Mouse (Mus musculus): ENCODE measurements around the gene Calcoco1.

DNA sequence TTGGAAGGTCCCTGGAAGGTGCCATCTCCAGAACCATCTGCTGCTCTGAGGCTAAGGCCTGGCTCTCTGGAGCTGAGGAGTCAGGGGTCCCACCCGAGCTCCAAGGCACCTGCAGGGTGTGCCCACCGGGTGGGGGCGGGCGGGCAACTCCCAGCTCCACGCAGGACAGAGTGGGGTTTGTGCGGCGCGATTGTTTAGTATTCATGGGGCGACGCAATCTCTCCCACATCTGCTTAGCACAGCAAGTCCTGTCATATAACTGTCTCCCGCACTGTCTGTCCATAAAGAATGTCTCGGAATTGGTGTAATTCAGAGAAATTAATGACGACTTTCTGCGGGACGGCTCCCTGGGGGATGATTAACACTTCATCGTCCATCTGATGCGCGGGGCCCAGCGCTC is 15.1 kb upstream of the Calcoco1 start:
- no peak for TF ChIP-seq POLR2AphosphoS2 (IDR thresholded peaks at IDR 0.05; ENCODE audit: insufficient read length, low read depth)
- TF ChIP-seq MAX (IDR thresholded peaks at IDR 0.05; ENCODE audit: low read depth), result no peak
- TF ChIP-seq REST (IDR thresholded peaks at IDR 0.05; ENCODE audit: insufficient read depth, insufficient read length), result no peak
- no peak for TF ChIP-seq POLR2A (IDR thresholded peaks at IDR 0.05; ENCODE audit: insufficient read length, low read depth)
- TF ChIP-seq USF1 (IDR thresholded peaks at IDR 0.05; ENCODE audit: low read depth), result no peak
- no peak for TF ChIP-seq CEBPB (IDR thresholded peaks at IDR 0.05; ENCODE audit: insufficient read depth, poor library complexity, severe bottlenecking)
- TF ChIP-seq TCF3 (IDR thresholded peaks at IDR 0.05; ENCODE audit: insufficient read length, low read depth), result no peak
- TF ChIP-seq MYOG (IDR thresholded peaks at IDR 0.05; ENCODE audit: control insufficient read depth in 1 of 3, insufficient read depth in 1 of 3, insufficient read length in 2 of 3, low read depth in 2 of 3), result no peak
